Mouse (Mus musculus) G1E (cell line): ENCODE data around the gene Olfr994. TPM values are rescaled to one million over a fixed set of nuclear protein-coding genes. Genes with fewer than 3 reads are reported as not detected.

Experiments used
- ATAC-seq: 2 replicates; pipeline ENCODE4 v1.8.0; 2016; ENCODE audit warnings: mild to moderate bottlenecking; ENCODE audit not compliant: insufficient number of reproducible peaks, poor library complexity, low FRiP score, severe bottlenecking; ENCODE audit errors: extremely low read depth
- DNase-seq: peaks from one replicate; pipeline ENCODE4 v3.0.0; 2012; ENCODE audit warnings: low spot score
- H3K27me3 ChIP-seq: 2 replicates; pipeline ENCODE4 v1.6.1; 2012; ENCODE audit warnings: mild to moderate bottlenecking, low read length, inconsistent platforms; ENCODE audit not compliant: insufficient read depth
- H3K36me3 ChIP-seq: replicated peaks from 2 replicates; pipeline ENCODE3; 2012; ENCODE audit warnings: mild to moderate bottlenecking, inconsistent platforms
- H3K4me1 ChIP-seq: 2 replicates; pipeline ENCODE4 v1.6.1; 2012; ENCODE audit warnings: low read depth, low read length, inconsistent platforms, mixed read lengths; ENCODE audit not compliant: insufficient read depth
- H3K4me3 ChIP-seq: 2 replicates; pipeline ENCODE4 v1.5.1; 2012; ENCODE audit warnings: low read depth, mild to moderate bottlenecking, inconsistent platforms, low read length, moderate library complexity, mixed read lengths
- H3K9me3 ChIP-seq: replicated peaks from 2 replicates; pipeline ENCODE4 v1.6.1; 2012; ENCODE audit warnings: inconsistent platforms
- CTCF ChIP-seq: IDR thresholded peaks from 2 replicates; pipeline ENCODE4 v1.5.1; 2012; ENCODE audit warnings: low read depth, low read length, inconsistent platforms, mixed read lengths
- GATA1 ChIP-seq: IDR thresholded peaks from 2 replicates; pipeline ENCODE4 v1.6.1; 2012; ENCODE audit warnings: borderline replicate concordance, low read length, inconsistent platforms, mixed read lengths
- GATA2 ChIP-seq: IDR thresholded peaks from 2 replicates; pipeline ENCODE4 v1.6.1; 2012; ENCODE audit warnings: low read depth, low read length, inconsistent platforms, borderline replicate concordance
- POLR2AphosphoS5 ChIP-seq: IDR thresholded peaks from 2 replicates; pipeline ENCODE4 v1.6.1; 2012; ENCODE audit warnings: low read depth, low read length, inconsistent platforms; ENCODE audit not compliant: insufficient replicate concordance
- TAL1 ChIP-seq: conservative IDR thresholded peaks from 2 replicates; pipeline ENCODE4 v1.6.1; 2012; ENCODE audit warnings: low read depth, low read length, inconsistent platforms, mixed read lengths
- polyA plus RNA-seq: library from polyadenylated mRNA; stranded (reverse); fragments of >175 nt; gene quantifications from 2 replicates; pipeline ENCODE4 v1.2.3, GENCODE M21; 2012
- total RNA-seq, 2 experiments: library from RNA; stranded (forward) in 1 of 2; stranded (reverse) in 1 of 2; fragments of 200-1000 nt in 1 of 2; fragments of >200 nt in 1 of 2; fragmentation: Nextera tagmentation in 1 of 2; gene quantifications; 2 replicates each; pipeline ENCODE4 v1.2.3; 2014 to 2017

The Olfr994 gene
- total RNA-seq (2014; fragmentation: Nextera tagmentation) (not detected in 2 replicates), total RNA-seq (2017) (0.11 and 0.17 TPM in 2 replicates), polyA plus RNA-seq (not detected in 2 replicates)

GRCm38 (mm10) chr2:85436351-85436750, at the start of gene Olfr994:
Gene Olfr994, minus strand, starts transcription at chr2:85436451.
- ATAC-seq = no peak

GRCm38 (mm10) chr2:85466801-85467325, 30.6 kb upstream of the Olfr994 start:
- Histone ChIP-seq H3K27me3 (no peaks in the 10 kb centered on the region), H3K4me1 (no peaks in the 10 kb centered on the region), H3K9me3 (peaks cover 2% of the 10 kb centered on the region), H3K36me3 (no peaks in the 10 kb centered on the region), H3K4me3 (no peak overlapping the region)
- ATAC-seq = no peak
- TF ChIP-seq CTCF (no peak), GATA2 (no peak), GATA1 (no peak), TAL1 (no peak), POLR2AphosphoS5 (no peak)
- no peak for DNase-seq

More at GRCm38 (mm10) chr2:85436351-85436750, at the start of gene Olfr994:
- no peak for TF ChIP-seq POLR2AphosphoS5
- TF ChIP-seq CTCF = no peak
- no peak for TF ChIP-seq GATA1
- no peak for TF ChIP-seq TAL1
- no peak for TF ChIP-seq GATA2
- Histone ChIP-seq H3K4me1 (no peaks in the 10 kb centered on the region), H3K9me3 (no peaks in the 10 kb centered on the region), H3K4me3 (no peak within 1 kb of the TSS), H3K36me3 (no peaks in the 10 kb centered on the region), H3K27me3 (no peaks in the 10 kb centered on the region)
- no peak for DNase-seq

GRCm38 (mm10) chr2:85443539-85443938, 7.3 kb upstream of the Olfr994 start, which contains the start of gene Olfr995:
Gene Olfr995, minus strand, starts transcription at chr2:85443639.
- Histone ChIP-seq H3K4me1 (no peaks in the 10 kb centered on the region), H3K9me3 (no peaks in the 10 kb centered on the region), H3K36me3 (no peaks in the 10 kb centered on the region), H3K4me3 (no peak within 1 kb of the TSS), H3K27me3 (no peaks in the 10 kb centered on the region)
- no peak for ATAC-seq
- DNase-seq = no peak
- TF ChIP-seq GATA2 (no peak), GATA1 (no peak), TAL1 (no peak), CTCF (no peak), POLR2AphosphoS5 (no peak)

GRCm38 (mm10) chr2:85442546-85442945, 6.3 kb upstream of the Olfr994 start:
- Histone ChIP-seq H3K4me1 (no peaks in the 10 kb centered on the region), H3K4me3 (no peak overlapping the region), H3K27me3 (no peaks in the 10 kb centered on the region), H3K9me3 (no peaks in the 10 kb centered on the region), H3K36me3 (no peaks in the 10 kb centered on the region)
- DNase-seq = no peak
- TF ChIP-seq CTCF = no peak
- no peak for TF ChIP-seq GATA1
- no peak for TF ChIP-seq POLR2AphosphoS5
- TF ChIP-seq GATA2 = no peak
- TF ChIP-seq TAL1 = no peak
- no peak for ATAC-seq

GRCm38 (mm10) chr2:85425893-85426292, 10.4 kb downstream of the Olfr994 start:
- ATAC-seq = no peak
- H3K4me3 ChIP-seq = no peak overlapping the region
- H3K36me3 ChIP-seq = no peaks in the 10 kb centered on the region

GRCm38 (mm10) chr2:85414777-85415176, 21.5 kb downstream of the Olfr994 start, which contains the start of gene Olfr993:
Gene Olfr993, minus strand, starts transcription at chr2:85414877.
- no peaks in the 10 kb centered on the region for H3K27me3 ChIP-seq
- no peaks in the 10 kb centered on the region for H3K36me3 ChIP-seq
- H3K9me3 ChIP-seq = no peaks in the 10 kb centered on the region
- no peak within 1 kb of the TSS for H3K4me3 ChIP-seq
- no peak for ATAC-seq
- no peaks in the 10 kb centered on the region for H3K4me1 ChIP-seq
- DNase-seq = no peak
- TF ChIP-seq POLR2AphosphoS5 = no peak

More at GRCm38 (mm10) chr2:85425893-85426292, 10.4 kb downstream of the Olfr994 start:
- no peaks in the 10 kb centered on the region for H3K4me1 ChIP-seq
- H3K27me3 ChIP-seq = no peaks in the 10 kb centered on the region
- H3K9me3 ChIP-seq = no peaks in the 10 kb centered on the region
- DNase-seq = no peak
- TF ChIP-seq POLR2AphosphoS5 = no peak
- no peak for TF ChIP-seq TAL1
- no peak for TF ChIP-seq GATA1
- no peak for TF ChIP-seq CTCF
- no peak for TF ChIP-seq GATA2

GRCm38 (mm10) chr2:85409369-85409768, 26.9 kb downstream of the Olfr994 start, which contains the start of gene Olfr992:
Gene Olfr992, minus strand, starts transcription at chr2:85409469.
- no peaks in the 10 kb centered on the region for H3K4me1 ChIP-seq
- TF ChIP-seq POLR2AphosphoS5 (no peak), TAL1 (no peak), CTCF (no peak)
- ATAC-seq (no peak), DNase-seq (no peak)
- no peaks in the 10 kb centered on the region for H3K36me3 ChIP-seq
- no peaks in the 10 kb centered on the region for H3K27me3 ChIP-seq
- H3K4me3 ChIP-seq = no peak within 1 kb of the TSS
- H3K9me3 ChIP-seq = no peaks in the 10 kb centered on the region

Other genes starting within 250 kb of the Olfr994 start
- gene Lrrc55, start 239.3 kb downstream of the Olfr994 start, total RNA-seq (2014; fragmentation: Nextera tagmentation) = not detected in 2 replicates
- 0.12 and 0.44 TPM in 2 replicates for gene Lrrc55, start 239.3 kb downstream of the Olfr994 start, total RNA-seq (2017)
- not detected in 2 replicates for gene Lrrc55, start 239.3 kb downstream of the Olfr994 start, polyA plus RNA-seq
- not detected in 2 replicates for gene Olfr987, start 97.1 kb downstream of the Olfr994 start, total RNA-seq (2014; fragmentation: Nextera tagmentation)
- gene Olfr987, start 97.1 kb downstream of the Olfr994 start, total RNA-seq (2017) = 0.06 and 0.27 TPM in 2 replicates
- not detected in 2 replicates for gene Olfr987, start 97.1 kb downstream of the Olfr994 start, polyA plus RNA-seq
- not detected in 2 replicates for gene Olfr988, start 73.2 kb downstream of the Olfr994 start, total RNA-seq (2014; fragmentation: Nextera tagmentation)
- 0.76 TPM in 1 of 2 replicates, not detected in the other for gene Olfr988, start 73.2 kb downstream of the Olfr994 start, total RNA-seq (2017)
- not detected in 2 replicates for gene Olfr988, start 73.2 kb downstream of the Olfr994 start, polyA plus RNA-seq
- gene Olfr992, start 27.0 kb downstream of the Olfr994 start, total RNA-seq (2014; fragmentation: Nextera tagmentation) = not detected in 2 replicates
- not detected in 2 replicates for gene Olfr992, start 27.0 kb downstream of the Olfr994 start, total RNA-seq (2017)
- not detected in 2 replicates for gene Olfr992, start 27.0 kb downstream of the Olfr994 start, polyA plus RNA-seq
- gene Olfr993, start 21.6 kb downstream of the Olfr994 start, total RNA-seq (2014; fragmentation: Nextera tagmentation) = not detected in 2 replicates
- not detected in 2 replicates for gene Olfr993, start 21.6 kb downstream of the Olfr994 start, total RNA-seq (2017)
- not detected in 2 replicates for gene Olfr993, start 21.6 kb downstream of the Olfr994 start, polyA plus RNA-seq
- gene Olfr995, start 7.2 kb upstream of the Olfr994 start, total RNA-seq (2014; fragmentation: Nextera tagmentation) = not detected in 2 replicates
- 0.11 and 0.12 TPM in 2 replicates for gene Olfr995, start 7.2 kb upstream of the Olfr994 start, total RNA-seq (2017)
- gene Olfr995, start 7.2 kb upstream of the Olfr994 start, polyA plus RNA-seq = not detected in 2 replicates
- not detected in 2 replicates for gene 4833423E24Rik, start 82.6 kb upstream of the Olfr994 start, total RNA-seq (2014; fragmentation: Nextera tagmentation)
- gene 4833423E24Rik, start 82.6 kb upstream of the Olfr994 start, total RNA-seq (2017) = 0.11 TPM in 1 of 2 replicates, not detected in the other
- gene 4833423E24Rik, start 82.6 kb upstream of the Olfr994 start, polyA plus RNA-seq = not detected in 2 replicates
- gene Olfr996, start 142.8 kb upstream of the Olfr994 start, total RNA-seq (2014; fragmentation: Nextera tagmentation) = not detected in 2 replicates
- not detected in 2 replicates for gene Olfr996, start 142.8 kb upstream of the Olfr994 start, total RNA-seq (2017)
- not detected in 2 replicates for gene Olfr996, start 142.8 kb upstream of the Olfr994 start, polyA plus RNA-seq
- not detected in 2 replicates for gene Olfr998, start 152.5 kb upstream of the Olfr994 start, total RNA-seq (2014; fragmentation: Nextera tagmentation)
- gene Olfr998, start 152.5 kb upstream of the Olfr994 start, total RNA-seq (2017) = not detected in 2 replicates
- not detected in 2 replicates for gene Olfr998, start 152.5 kb upstream of the Olfr994 start, polyA plus RNA-seq
- not detected in 2 replicates for gene Olfr1000, start 175.5 kb upstream of the Olfr994 start, total RNA-seq (2014; fragmentation: Nextera tagmentation)
- 0.12 and 0.22 TPM in 2 replicates for gene Olfr1000, start 175.5 kb upstream of the Olfr994 start, total RNA-seq (2017)
- not detected in 2 replicates for gene Olfr1000, start 175.5 kb upstream of the Olfr994 start, polyA plus RNA-seq
- not detected in 2 replicates for gene Olfr1002, start 214.3 kb upstream of the Olfr994 start, total RNA-seq (2014; fragmentation: Nextera tagmentation)
- gene Olfr1002, start 214.3 kb upstream of the Olfr994 start, total RNA-seq (2017) = 0.12 TPM in 1 of 2 replicates, not detected in the other
- gene Olfr1002, start 214.3 kb upstream of the Olfr994 start, polyA plus RNA-seq = not detected in 2 replicates
- gene Olfr154, start 228.0 kb upstream of the Olfr994 start, total RNA-seq (2014; fragmentation: Nextera tagmentation) = not detected in 2 replicates
- 0.11 and 0.29 TPM in 2 replicates for gene Olfr154, start 228.0 kb upstream of the Olfr994 start, total RNA-seq (2017)
- gene Olfr154, start 228.0 kb upstream of the Olfr994 start, polyA plus RNA-seq = not detected in 2 replicates
- not detected in 2 replicates for gene Olfr1006, start 242.3 kb upstream of the Olfr994 start, total RNA-seq (2014; fragmentation: Nextera tagmentation)
- gene Olfr1006, start 242.3 kb upstream of the Olfr994 start, total RNA-seq (2017) = not detected in 2 replicates
- gene Olfr1006, start 242.3 kb upstream of the Olfr994 start, polyA plus RNA-seq = not detected in 2 replicates